Mouse (Mus musculus) kidney, embryonic 16.5 days (tissue): ENCODE measurements around the gene Ttc38. TPM values are rescaled to one million over a fixed set of nuclear protein-coding genes. Genes with fewer than 3 reads are reported as not detected.

ENCODE experiments used
- ATAC-seq: fragments of 200-750 bp; cut with Nextera tagmentation; 2 replicates; pipeline ENCODE4 v1.8.0; 2017; ENCODE audit warnings: moderate TSS enrichment; ENCODE audit not compliant: low FRiP score, low TSS enrichment
- H3K27ac ChIP-seq: fragments of 300-500 bp; sonication (generic); 2 replicates; pipeline ENCODE4 v1.5.1; 2014; ENCODE audit warnings: low read length
- H3K27me3 ChIP-seq: fragments of 300-500 bp; sonication (generic); 2 replicates; pipeline ENCODE4 v1.6.1; 2014; ENCODE audit warnings: low read length, control low read depth, mixed read lengths; ENCODE audit not compliant: insufficient read depth
- H3K36me3 ChIP-seq: fragments of 300-500 bp; sonication (generic); 2 replicates; pipeline ENCODE4 v1.6.1; 2014; ENCODE audit warnings: low read length, control low read depth, mixed read lengths; ENCODE audit not compliant: insufficient read depth
- H3K4me1 ChIP-seq: fragments of 300-500 bp; sonication (generic); 2 replicates; pipeline ENCODE4 v1.6.1; 2014; ENCODE audit warnings: low read length, control low read depth, mixed read lengths; ENCODE audit not compliant: insufficient read depth
- H3K4me2 ChIP-seq: fragments of 300-500 bp; sonication (generic); replicated peaks from 2 replicates; pipeline ENCODE4 v1.6.1; 2014; ENCODE audit warnings: low read depth, low read length
- H3K4me3 ChIP-seq: fragments of 300-500 bp; sonication (generic); 2 replicates; pipeline ENCODE4 v1.5.1; 2014; ENCODE audit warnings: mild to moderate bottlenecking, low read length
- H3K9ac ChIP-seq: fragments of 300-500 bp; sonication (generic); replicated peaks from 2 replicates; pipeline ENCODE4 v1.6.1; 2014; ENCODE audit warnings: low read length
- H3K9me3 ChIP-seq: fragments of 300-500 bp; sonication (generic); 2 replicates; pipeline ENCODE4 v1.6.1; 2016; ENCODE audit warnings: low read length, control low read depth
- WGBS: fragments of 180-500 bp; shearing (Covaris S2); extraction: QIAGEN DNeasy Blood & Tissue Kit; methylation state at CpG from one replicate; pipeline ENCODE4 v1.1.7; 2014; 5-methylcytosine and 5-hydroxymethylcytosine counted together
- polyA plus RNA-seq: library from polyadenylated mRNA; unstranded; fragments of >200 nt; fragmentation: Nextera tagmentation; extraction: Ambion mirVana; gene quantifications from 2 replicates; pipeline ENCODE4 v1.2.1, GENCODE M21; 2015

The Ttc38 gene
- 8.0 and 8.2 TPM in 2 replicates for polyA plus RNA-seq

DNA sequence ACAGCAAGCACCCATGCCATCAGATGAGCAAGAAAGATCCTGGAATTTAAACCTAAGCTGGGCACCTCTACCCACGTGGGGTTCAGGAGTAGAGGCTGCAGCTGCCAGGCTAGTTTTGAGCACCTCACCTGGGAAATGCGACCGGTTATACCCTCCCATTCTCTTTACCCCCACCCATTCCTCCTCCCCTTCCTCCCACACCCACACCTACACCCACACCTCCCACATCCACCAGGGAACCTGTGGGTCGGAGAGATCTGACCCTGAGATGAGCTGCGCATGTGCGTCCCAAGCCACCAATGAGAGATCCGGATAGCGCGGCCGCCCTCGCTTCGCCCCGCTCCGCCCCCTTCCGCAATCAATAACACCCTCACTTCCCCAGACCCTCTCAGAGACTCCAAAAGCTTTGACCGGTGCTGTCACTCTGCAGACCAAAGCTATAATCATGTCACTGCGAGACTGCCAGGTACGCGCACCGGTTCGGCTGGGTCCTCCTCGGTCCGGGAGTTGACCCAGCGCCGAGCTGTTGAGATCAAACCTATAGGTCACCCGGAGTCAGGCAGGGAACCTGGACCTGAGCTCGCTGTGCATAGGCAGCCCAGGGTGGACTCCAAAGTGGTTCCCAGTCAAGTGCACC, at the start of gene Ttc38:
TSS of gene Ttc38 (plus strand) at position 353 of the 637 bp plus-strand sequence.
- Histone ChIP-seq H3K4me2 (peak within 1 kb of the TSS; percentile 84), H3K4me1 (peaks cover 7% of the 10 kb centered on the region), H3K36me3 (no peaks in the 10 kb centered on the region), H3K9ac (peak within 1 kb of the TSS; percentile 68), H3K9me3 (no peaks in the 10 kb centered on the region), H3K27ac (no peak within 1 kb of the TSS), H3K27me3 (no peaks in the 10 kb centered on the region), H3K4me3 (peak within 1 kb of the TSS; percentile 58)
- ATAC-seq = peak; percentile 88
- WGBS = under 1% methylated on average over 27 of the region's 27 CpGs

DNA sequence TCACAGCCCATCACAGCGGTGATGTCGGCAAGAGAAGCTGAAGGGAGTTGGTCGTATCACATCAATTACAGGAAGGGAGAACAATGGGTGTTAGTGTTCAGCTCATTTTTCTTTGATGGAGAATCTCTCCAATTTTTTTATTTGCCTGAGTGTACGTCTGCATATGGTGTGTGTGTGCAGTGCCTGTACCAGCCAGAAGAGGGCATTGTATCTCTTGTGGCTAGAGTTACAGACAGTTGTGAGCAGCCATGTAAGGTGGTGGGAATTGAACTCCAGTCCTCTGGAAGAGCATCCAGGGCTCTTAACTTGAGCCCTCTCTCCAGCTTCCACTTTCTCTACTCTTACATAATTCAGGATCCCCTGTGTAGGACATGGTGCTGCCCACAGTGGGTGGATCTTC, 49.0 kb upstream of the Ttc38 start:
- Histone ChIP-seq H3K9me3 (no peaks in the 10 kb centered on the region), H3K9ac (no peak overlapping the region), H3K4me1 (no peaks in the 10 kb centered on the region), H3K27ac (no peak overlapping the region), H3K4me2 (no peak overlapping the region), H3K27me3 (no peaks in the 10 kb centered on the region), H3K36me3 (no peaks in the 10 kb centered on the region), H3K4me3 (no peak overlapping the region)
- WGBS = 86% methylated on average over 4 of the region's 4 CpGs
- ATAC-seq = no peak

DNA sequence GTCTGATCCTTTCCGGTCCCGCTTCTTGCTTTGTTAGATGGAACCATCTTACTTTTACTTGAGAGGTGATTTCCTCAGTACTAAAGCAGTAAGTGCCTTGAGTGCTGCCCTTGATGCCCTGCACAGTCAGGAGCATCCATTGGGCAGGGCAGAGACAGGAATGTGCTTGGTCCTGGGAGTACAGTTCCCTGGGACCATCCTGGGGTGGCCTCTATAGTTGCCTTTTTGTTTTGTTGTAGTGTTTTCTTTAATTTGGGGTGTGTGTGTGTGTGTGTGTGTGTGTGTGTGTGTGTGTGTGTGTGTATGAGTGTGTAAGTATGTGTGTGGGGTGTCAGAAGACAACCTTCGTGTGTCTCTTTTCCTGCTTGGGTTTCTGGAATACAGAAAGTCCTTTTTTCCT, 47.8 kb upstream of the Ttc38 start:
- H3K27me3 ChIP-seq = no peaks in the 10 kb centered on the region
- WGBS = 91% methylated on average over 3 of the region's 3 CpGs
- H3K36me3 ChIP-seq = no peaks in the 10 kb centered on the region
- H3K27ac ChIP-seq = no peak overlapping the region
- no peak overlapping the region for H3K9ac ChIP-seq
- no peaks in the 10 kb centered on the region for H3K9me3 ChIP-seq
- no peak overlapping the region for H3K4me3 ChIP-seq
- ATAC-seq = no peak
- no peak overlapping the region for H3K4me2 ChIP-seq
- H3K4me1 ChIP-seq = peaks cover 4% of the 10 kb centered on the region

DNA sequence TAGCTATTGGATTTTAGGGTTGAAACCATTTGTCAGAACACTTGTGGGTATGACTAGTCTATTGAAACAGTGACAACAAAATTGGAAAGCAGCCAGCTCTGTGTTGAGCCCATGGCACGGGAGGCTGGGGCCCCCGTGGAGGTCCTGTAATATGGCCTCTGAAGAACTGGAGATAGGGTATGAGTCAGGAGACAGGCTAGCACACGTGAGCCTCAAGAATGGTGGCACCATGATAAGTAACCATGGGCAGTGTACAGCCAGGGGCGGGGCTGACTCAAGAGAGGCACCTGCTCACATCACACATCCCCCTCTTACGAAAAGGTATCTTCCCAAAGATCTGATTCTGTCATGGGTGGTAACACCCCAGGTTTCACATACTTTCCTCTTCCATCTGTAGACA, 45.4 kb upstream of the Ttc38 start:
- Histone ChIP-seq H3K4me2 (no peak overlapping the region), H3K4me3 (no peak overlapping the region), H3K9me3 (no peaks in the 10 kb centered on the region), H3K27ac (no peak overlapping the region), H3K36me3 (no peaks in the 10 kb centered on the region), H3K27me3 (no peaks in the 10 kb centered on the region), H3K9ac (no peak overlapping the region), H3K4me1 (peaks cover 4% of the 10 kb centered on the region)
- no peak for ATAC-seq
- WGBS = 78% methylated on average over 5 of the region's 5 CpGs

DNA sequence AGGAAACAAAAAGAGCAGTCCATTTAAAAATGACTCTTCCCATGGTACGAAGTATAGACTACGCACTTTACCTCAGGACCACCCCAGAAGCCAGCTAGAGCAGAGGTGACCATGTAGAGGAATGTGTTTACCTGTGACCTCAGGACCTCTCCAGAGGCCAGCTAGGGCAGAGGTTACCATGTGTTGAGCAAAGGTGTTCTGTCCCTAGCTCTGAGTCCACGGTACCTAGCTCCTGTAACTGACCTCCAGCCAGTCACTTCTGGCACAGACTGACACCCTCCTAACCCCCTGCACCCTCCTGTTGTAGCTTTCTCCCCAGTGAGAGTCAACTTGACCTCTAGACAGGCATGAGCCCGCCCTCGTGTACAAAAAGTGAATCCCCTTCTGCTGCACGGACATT, 44.6 kb upstream of the Ttc38 start:
- Histone ChIP-seq H3K4me1 (peaks cover 4% of the 10 kb centered on the region), H3K27me3 (no peaks in the 10 kb centered on the region), H3K9ac (no peak overlapping the region), H3K27ac (no peak overlapping the region), H3K4me3 (no peak overlapping the region), H3K4me2 (no peak overlapping the region), H3K9me3 (no peaks in the 10 kb centered on the region), H3K36me3 (no peaks in the 10 kb centered on the region)
- ATAC-seq = no peak
- WGBS = 92% methylated on average over 6 of the region's 6 CpGs

DNA sequence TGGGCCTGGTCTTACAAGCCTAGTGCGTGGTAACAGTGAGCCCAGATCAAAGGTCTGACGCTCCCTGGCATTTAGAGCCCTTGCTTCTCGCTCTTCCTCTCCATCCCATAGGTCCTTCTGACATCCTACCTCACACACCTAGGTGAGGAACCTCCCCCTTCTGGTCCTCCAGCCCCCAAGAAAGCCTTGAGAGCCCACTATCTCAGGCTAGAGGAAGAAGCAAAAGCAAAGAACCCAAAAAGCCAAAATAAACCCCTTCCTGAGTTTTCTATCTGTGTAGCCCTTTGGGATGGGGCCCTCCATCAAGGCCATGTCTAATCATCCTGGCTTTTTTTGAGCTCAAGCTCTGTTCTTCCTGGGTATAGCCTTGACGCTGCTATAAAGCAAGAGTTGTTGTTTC, 44.1 kb upstream of the Ttc38 start:
- 90% methylated on average over 4 of the region's 4 CpGs for WGBS

DNA sequence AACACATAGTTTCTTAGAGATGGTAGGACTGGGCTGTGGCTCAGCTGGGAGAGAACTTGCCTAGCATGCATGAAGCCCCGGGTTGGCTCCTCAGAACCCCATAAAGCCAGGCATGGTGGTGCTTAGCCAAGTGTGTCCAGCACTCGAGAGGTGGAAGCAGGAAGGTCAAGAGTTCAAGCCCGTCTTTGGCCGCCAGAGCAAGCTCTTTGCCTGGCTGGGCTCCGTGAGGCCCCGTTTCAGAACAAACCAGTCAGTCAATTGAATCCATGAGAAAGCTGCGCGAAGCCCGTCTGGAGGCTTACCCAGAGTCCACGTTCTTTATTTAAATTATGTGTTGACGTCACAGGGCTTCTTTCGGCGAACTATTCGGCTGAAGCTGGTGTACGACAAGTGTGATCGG, 43.5 kb upstream of the Ttc38 start:
- no peaks in the 10 kb centered on the region for H3K9me3 ChIP-seq
- no peak overlapping the region for H3K27ac ChIP-seq
- no peak overlapping the region for H3K4me3 ChIP-seq
- WGBS = 48% methylated on average over 16 of the region's 16 CpGs
- no peaks in the 10 kb centered on the region for H3K27me3 ChIP-seq
- no peak for ATAC-seq
- H3K36me3 ChIP-seq = no peaks in the 10 kb centered on the region
- H3K4me1 ChIP-seq = peaks cover 4% of the 10 kb centered on the region
- no peak overlapping the region for H3K4me2 ChIP-seq
- no peak overlapping the region for H3K9ac ChIP-seq

More for the DNA sequence above, 44.1 kb upstream of the Ttc38 start:
- Histone ChIP-seq H3K4me3 (no peak overlapping the region), H3K9ac (no peak overlapping the region), H3K9me3 (no peaks in the 10 kb centered on the region), H3K4me2 (no peak overlapping the region), H3K4me1 (peaks cover 4% of the 10 kb centered on the region), H3K27me3 (no peaks in the 10 kb centered on the region), H3K36me3 (no peaks in the 10 kb centered on the region), H3K27ac (no peak overlapping the region)
- ATAC-seq = no peak

DNA sequence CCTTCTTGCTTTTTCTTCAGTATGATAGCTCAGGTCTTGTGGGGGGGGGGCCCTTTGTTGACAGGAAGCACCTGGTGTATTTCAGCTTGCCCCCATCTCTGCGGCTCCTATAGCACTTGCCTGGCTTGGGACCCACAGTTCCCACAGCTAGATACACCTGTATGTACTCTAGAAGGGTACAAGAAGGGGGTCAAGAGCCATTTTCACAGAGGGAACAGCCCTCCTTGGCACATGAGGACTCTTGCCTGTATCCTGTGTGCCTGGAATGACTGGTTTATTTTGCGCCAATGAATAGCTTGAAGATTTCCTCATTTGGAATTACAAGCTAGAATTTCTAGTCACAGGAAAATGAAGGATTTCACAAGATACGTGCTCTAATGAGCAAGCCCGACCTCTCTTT, 40.7 kb upstream of the Ttc38 start:
- Histone ChIP-seq H3K27ac (no peak overlapping the region), H3K9ac (no peak overlapping the region), H3K4me3 (no peak overlapping the region), H3K36me3 (no peaks in the 10 kb centered on the region), H3K4me1 (peaks cover 4% of the 10 kb centered on the region), H3K9me3 (no peaks in the 10 kb centered on the region), H3K4me2 (no peak overlapping the region), H3K27me3 (no peaks in the 10 kb centered on the region)
- WGBS = 89% methylated on average over 4 of the region's 4 CpGs
- ATAC-seq = no peak

DNA sequence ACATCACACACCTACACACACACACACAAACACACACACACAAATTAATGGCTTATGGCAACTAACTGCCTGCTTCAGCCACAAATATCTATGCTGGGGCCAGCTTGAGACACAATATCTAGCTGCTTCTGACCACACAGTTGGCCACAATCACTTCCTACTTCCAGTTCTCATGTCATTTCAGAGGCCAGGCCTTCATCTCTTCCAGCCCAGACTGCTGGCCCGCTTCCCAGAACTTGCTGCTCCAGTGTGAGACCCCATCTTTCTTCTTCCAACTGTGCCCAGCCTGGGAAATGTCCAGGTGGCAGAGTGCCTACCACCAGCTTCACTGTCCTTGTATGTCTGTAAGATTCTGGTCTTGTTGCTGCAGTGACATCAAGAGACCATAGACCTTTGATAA, 39.3 kb upstream of the Ttc38 start:
- ATAC-seq = no peak
- no peak overlapping the region for H3K27ac ChIP-seq
- H3K4me1 ChIP-seq = peaks cover 4% of the 10 kb centered on the region
- no peak overlapping the region for H3K9ac ChIP-seq
- 86% methylated on average over 1 of the region's 1 CpGs for WGBS
- no peak overlapping the region for H3K4me2 ChIP-seq
- no peaks in the 10 kb centered on the region for H3K27me3 ChIP-seq
- H3K36me3 ChIP-seq = no peaks in the 10 kb centered on the region
- H3K4me3 ChIP-seq = no peak overlapping the region
- H3K9me3 ChIP-seq = no peaks in the 10 kb centered on the region

DNA sequence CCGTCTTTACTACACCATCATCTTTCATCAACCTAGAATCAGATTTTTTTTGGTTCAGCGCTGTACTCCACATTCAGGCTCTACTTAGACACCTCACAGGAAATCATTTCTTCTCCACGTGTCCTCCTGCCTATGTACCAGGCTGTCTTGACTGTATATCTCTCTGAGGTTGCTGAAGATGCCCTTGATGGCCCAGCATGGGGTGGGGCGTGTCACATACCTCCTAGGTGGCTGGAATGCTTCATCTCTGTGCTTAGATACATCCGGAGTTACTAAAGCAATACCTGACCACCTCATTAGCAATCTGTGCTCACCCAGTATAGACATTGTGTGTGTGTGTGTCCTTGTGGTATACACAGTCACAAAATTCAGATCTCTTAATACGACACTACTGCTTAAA, 36.6 kb upstream of the Ttc38 start:
- no peak for ATAC-seq
- Histone ChIP-seq H3K27me3 (no peaks in the 10 kb centered on the region), H3K4me2 (no peak overlapping the region), H3K9me3 (no peaks in the 10 kb centered on the region), H3K9ac (no peak overlapping the region), H3K4me1 (no peaks in the 10 kb centered on the region), H3K36me3 (no peaks in the 10 kb centered on the region), H3K4me3 (no peak overlapping the region), H3K27ac (no peak overlapping the region)
- 76% methylated on average over 6 of the region's 6 CpGs for WGBS
